Mouse (Mus musculus) T-helper 17 cell (primary cell): ENCODE measurements around the gene Ifih1.

Experiments used
- in situ Hi-C, 2 experiments: fragments of 300-600 bp; cut with MboI, MseI; formaldehyde crosslinking; loops; 1 replicate in 1 of 2; 2 replicates in 1 of 2; pipeline ENCODE4 v1.15.1; 2025; ENCODE audit warnings: high pct_unique_total_duplicates in 2 of 2

Ifih1 gene

DNA sequence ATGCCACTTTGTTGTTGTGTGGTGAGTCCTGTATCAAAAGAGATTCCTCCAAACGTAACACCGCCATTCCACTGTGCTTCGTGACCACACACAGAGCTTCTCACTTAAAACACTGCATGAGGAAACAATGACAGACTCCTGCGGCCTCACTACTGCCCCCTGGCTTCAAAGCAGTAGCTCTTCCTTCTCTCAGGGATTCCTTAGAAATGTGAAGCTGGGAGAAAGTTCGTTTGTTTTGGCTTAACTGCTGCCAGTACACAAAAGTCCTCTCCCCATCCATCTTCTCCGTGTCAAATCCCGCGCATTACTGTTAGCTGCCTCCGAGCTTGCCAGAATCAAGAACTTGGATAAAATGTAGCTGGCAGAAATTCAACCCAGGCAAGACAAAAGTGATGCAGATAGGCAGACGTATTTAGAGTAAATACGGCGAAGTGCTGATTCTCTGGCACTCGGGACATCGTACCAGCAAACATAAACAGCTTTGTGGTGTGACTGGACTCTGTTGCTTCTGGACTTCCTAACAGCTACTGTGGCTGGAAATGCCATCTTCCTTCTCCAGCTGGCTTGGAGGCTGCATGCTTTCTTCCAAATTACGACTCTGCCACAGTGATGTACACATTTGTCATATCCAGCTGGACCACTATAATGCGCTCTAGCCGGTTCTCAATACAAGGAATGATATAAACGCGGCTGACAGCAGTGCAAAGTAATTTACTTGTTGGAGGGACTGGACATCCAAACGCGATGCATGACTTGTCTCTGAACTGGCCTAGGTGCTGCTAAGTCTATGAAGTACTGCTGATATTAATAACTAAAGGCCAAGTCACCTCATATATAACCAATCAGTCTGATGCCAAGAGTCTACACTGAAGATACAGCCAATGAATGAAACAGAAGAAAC, 2.4 kb downstream of the Ifih1 start:
- in situ Hi-C loops = loop anchor here (10.0 to 25.0 kb wide), 2 partner anchors 249 to 831 kb away; partner anchors contain the start of gene Tbr1 (in 1 of the 2)

DNA sequence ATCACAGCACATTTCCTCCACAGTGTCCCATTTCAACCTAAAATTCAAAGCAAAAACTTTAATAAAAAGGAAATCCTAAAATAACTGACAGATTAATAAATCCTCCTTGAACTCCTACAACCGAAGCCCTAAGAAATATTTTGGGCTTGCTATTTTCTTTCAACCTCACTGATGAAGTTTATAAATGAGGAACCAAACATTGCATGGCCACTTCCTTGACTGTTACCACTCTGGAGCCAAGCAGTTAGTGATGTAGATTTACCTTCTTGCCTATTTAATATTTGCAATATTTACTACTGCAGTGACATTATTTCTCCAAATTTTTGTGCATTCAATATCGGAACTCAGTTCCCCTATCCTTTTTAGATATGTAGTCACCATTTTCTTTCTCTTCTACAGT, 6.2 kb downstream of the Ifih1 start:
- in situ Hi-C loops = loop anchor here (5.0 to 25.0 kb wide), 3 partner anchors 245 to 828 kb away; partner anchors contain the start of gene Tbr1 (in 1 of the 2)

DNA sequence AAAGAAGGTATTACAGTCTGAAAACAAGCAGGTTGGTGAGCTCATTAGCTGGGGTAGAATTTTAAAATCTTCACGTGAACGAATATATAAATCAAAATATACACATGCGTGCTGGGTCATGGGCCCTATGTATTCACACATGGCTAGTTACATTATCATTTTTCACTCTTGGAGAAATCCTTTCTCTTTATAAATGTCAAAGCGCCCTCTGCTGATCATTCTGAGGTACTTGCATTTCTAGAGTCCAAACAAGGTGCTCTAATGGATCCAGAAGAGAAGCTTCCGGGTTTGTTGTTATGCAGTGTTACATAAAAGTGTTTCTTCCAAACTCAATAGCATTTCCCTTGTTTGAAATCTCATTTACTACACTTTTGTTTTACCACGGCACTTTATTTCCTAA, 15.6 kb downstream of the Ifih1 start:
- in situ Hi-C loops = loop anchor here in 1 of 2 experiments (25.0 kb wide), 1 partner anchor 818 kb away; the partner anchor contains the start of gene Tbr1

DNA sequence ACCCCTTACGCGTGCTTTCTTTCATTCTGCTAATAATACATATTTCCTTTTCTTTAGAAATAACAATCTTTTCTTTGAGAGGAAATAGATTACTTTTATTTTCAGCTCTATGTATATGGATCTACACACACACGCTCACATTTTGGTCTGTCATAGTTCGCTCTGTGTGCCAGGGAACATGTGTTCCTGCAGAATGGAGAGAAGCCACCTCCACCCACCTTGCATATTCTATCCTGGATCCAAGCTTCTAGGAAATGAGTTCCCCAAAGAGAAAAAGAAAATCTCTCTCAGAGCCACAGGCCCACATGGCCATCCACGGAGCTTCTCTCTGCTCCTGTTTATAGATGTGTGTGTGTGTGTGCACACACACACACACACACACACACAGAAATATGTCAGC, 17.7 kb downstream of the Ifih1 start:
- in situ Hi-C loops = loop anchor here (5.0 to 25.0 kb wide), 4 partner anchors 166 to 816 kb away; partner anchors contain the start of gene Tbr1 (in 1 of the 2)

DNA sequence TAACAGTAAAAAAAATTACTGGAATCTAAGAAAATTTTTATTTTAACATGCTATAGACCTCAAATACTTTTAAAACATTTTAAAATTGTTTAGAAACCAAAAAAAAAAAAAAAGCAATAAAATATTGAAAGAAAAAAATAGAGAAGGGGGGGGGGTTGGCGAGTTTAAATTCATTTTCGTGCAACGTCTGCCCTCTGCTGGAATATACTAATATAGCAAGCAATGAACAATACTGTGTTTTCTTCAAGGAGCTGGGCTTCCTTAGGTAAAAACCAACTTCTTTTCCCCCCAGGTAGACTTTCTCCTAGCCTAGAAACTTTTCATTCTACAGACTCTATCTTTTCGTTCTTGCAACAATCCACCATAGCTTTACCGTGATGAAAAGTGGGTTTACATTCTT, 18.3 kb downstream of the Ifih1 start:
- in situ Hi-C loops = loop anchor here (5.0 to 25.0 kb wide), 4 partner anchors 165 to 815 kb away; partner anchors contain the start of gene Tbr1 (in 1 of the 2)

DNA sequence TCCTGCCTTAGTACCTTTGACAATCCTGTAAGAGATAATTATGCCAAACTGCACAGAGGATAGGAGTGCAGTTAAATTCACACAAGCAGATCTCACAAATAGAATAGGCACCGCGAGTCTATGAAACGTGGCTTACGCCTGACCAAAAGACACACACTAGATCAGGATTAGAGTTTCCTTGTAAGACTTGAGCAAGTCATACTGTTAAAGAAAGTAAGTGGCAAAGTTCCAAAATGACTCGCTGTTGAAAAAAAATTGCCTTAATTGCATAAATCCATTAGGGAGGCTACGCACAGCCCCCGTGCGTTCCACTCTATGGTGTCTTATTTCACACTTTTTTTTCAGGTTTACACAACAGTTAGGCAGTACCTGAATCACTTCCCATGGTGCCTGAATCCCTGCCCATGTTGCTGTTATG, 23.0 kb downstream of the Ifih1 start:
- in situ Hi-C loops = loop anchor here in 1 of 2 experiments (5.0 kb wide), 1 partner anchor 161 kb away; no protein-coding TSS in a partner anchor

DNA sequence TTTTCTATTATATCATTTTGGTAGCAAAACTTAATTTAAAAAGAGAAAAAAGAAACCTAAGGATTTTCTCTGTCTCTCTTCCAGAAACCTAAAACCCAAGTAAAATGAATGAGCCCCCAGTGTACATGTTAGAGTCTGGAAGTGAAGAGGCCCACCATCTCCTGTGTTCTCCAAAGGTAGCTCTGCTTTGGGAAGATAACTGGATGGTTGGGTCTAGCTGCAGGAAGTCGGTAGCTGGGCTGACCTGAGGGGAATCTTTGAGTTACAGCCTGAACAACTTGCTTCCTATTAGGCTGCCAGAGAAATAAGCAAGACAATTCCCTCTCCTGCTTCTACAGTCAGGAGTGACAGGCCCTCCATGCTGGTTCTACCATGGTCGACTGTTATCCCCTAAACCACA, 26.4 kb downstream of the Ifih1 start:
- in situ Hi-C loops = loop anchor here in 1 of 2 experiments (5.0 kb wide), 1 partner anchor 157 kb away; no protein-coding TSS in a partner anchor

DNA sequence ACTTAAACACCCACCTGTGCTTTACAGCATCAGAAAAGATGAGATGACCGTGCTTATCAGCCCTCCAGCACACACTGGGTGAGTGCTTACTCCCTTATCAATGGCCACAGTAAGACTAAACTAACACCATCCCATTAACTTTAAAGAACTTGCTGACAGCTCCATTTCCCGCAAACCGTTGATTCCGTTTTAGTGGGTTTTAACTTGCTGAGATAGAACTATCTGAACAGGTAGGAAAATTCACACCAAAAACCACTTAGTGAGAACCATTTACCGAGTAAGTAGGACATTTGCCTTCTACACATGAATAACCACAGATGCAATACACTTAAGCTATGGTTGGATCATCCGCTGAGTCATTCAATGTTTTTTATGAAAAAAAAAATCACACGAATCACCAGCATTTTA, 27.1 kb downstream of the Ifih1 start:
- in situ Hi-C loops = no loop called here

DNA sequence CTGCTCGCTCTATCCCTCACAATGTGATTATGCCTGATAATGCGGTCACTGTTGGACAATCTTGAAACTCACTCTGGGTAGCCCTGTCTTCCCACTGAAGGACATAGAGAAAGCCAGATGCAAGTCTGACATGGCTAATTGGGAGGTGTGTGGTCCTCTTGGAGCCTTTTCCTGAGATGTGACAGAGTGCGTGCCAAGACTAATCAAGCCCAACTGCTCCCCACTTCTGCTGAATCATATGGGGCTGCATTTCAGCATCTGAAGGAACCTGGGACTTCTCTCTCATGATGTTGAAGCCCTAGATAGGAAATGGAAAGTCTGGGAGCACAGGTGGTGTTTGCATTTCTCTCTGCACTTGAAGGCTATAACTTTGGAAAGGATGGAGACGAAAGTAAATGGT, 32.9 kb downstream of the Ifih1 start:
- in situ Hi-C loops = no loop called here

DNA sequence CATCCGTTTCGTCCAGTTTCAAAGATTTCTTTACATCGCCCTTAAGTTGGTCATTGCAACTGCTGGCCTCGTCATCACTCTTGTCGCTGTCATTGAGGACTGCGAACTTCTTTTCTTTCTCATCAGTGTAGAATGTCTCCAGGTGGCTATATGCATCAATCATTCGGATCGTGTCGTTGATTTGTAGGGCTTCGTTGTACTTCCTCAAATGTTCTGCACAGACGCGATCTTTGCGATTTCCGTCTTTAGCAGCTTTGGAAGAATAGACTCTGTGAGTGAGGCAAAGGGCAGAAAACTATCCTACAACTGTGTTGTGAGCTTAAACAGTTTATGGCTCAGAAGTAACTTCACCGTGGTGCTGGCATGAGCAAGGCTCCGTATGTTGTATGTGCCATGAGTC, 39.9 kb downstream of the Ifih1 start:
- in situ Hi-C loops = no loop called here

DNA sequence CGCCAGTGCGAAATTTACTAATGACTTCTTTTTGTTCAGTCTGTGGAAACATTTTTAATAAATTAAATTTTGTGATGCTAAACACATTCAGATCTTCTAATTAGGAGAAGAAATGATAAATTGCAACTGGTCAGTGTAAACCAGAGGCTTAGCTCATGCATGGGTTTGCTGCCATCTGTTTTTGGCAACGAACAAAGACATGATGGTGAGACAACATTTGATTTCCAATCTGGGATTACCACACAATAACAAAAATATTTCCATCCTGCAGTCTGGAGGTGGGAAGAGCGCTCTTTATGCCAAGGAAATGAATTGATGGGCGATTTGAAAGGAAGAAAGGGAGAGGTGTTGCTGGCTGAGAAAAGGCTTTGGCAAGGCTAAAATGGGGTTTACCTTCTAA, 42.5 kb downstream of the Ifih1 start:
- in situ Hi-C loops = no loop called here

DNA sequence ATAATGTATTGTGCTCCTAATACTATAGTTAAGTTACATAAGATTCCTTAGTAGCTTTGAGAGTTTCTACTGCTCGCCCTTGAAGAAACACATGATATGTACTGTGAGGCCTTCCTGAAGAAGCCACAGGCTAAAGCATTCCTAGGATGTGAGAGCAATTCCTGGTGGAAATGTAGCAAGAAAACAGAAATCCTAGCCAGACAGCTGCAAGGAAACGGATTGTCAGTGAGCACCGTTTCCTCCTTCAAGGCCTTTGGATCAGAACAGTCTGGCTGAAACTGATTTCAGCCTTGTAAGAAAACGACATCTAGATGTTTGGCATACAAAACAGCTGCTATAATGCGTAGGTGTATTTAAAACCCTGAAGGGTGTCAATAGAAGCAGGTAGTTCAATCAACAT, 49.5 kb downstream of the Ifih1 start:
- in situ Hi-C loops = no loop called here

DNA sequence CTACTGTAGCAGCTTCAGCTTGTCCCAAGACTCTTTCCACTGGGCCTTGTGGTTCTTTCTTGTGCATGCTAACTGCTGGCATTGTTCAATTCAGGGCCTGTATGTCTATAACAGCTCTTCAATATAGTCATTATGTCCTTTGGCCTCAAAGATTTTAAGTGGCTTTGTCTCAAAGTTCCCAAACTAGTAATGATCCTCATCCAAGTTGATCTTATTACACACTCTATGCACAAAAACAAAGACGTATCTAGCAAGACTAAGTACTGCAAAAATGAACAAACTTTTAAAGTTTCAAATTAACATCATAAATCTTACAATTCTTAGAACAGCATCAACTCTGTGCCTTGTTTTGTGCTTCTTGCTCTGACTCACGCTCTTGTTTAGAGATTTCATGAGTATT, 51.6 kb downstream of the Ifih1 start:
- in situ Hi-C loops = no loop called here

DNA sequence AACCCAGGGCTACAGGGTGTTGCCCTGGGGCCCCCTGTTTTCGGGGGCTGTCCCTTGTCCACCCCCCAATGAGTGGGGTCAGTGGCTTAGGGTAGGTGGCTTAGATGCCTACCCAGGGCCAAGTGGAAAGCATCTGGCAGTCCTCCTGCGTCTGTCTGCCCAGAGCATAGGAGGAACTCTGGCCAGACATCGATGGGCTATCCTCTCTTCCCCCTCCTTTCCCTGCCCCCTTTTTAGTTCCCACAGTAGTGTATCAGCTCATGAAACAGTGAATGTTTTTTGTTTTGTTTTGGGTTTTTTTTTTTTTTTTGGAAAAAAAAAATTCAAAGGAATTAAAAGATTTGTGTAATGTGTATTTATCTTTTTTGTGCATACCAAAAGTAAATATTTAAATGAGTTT, 54.5 kb downstream of the Ifih1 start:
- in situ Hi-C loops = no loop called here

DNA sequence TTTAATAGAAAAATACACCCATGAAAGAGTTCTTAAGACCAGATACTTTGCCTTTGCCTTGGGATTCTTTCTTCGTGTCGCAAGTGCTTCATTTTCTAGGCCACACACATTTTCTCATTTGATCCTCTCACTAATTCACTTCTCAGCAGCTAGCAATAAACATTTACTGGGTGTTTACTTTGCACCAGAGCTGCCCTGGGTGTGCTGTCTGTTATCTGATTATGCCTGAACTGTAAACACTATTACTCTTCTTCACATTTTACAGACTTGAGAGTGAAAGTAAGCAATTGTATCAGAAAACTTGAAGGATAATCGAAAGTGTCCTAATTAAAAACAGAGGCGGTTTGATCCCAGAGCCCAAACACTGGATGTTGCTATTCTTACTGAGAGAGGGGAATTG, 56.7 kb downstream of the Ifih1 start:
- in situ Hi-C loops = no loop called here

DNA sequence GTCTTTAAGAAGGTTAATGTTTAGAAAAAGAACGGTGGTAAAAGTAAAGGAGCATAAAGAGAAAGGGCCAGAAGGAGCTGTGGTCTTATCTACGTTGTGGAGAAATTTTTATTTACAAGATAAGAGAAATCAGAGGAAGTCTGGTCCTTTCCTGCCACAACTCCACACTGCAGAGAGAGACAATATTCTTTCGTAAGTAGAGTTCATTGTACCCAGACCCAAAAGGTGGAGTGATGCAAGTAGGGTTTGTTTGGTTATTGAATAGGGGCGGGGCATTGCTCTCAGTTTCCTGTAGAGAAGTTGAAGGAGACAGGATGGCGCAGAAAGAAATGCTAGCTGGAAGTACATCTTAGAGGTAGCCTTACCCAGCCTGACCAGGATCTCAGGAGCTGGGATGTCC, 60.3 kb downstream of the Ifih1 start:
- in situ Hi-C loops = no loop called here

DNA sequence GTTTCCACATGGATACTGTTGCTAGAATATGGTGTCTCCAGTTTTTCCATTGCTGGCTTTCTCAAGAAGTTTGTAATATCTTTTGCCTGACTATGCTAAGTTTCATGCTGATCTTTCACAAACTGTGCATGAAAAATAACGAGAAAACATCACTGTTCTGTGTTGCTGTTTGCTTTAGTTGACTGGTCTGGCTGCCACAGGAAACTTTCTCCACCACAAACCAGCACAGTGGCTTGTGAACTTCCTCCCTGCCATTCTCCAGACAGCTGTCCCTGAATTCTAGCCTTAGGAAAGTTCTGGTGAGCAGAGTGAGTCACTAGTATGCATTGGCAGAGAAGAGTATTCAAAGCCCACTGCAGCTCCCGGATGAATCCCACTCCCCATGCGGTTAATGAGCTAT, 71.1 kb downstream of the Ifih1 start:
- in situ Hi-C loops = no loop called here

DNA sequence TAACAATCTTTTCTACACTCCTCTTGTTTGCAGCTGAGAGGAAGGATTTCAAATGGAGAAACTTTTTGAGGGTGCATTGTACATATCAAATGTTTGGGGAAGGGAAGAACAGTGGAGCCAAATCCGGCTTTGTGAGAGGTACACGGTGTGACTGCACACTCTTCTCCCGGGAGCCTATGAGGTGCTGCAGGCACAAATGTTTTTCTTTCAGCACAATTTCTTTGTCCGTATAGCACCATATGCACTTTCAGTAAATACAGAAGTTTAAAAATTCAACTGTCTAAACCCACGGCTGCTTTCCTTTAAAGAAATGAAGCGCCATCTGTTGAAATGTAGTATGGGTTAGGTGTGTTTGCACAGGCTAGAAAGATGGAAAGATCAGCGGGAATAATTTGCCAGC, 71.8 kb downstream of the Ifih1 start:
- in situ Hi-C loops = no loop called here

DNA sequence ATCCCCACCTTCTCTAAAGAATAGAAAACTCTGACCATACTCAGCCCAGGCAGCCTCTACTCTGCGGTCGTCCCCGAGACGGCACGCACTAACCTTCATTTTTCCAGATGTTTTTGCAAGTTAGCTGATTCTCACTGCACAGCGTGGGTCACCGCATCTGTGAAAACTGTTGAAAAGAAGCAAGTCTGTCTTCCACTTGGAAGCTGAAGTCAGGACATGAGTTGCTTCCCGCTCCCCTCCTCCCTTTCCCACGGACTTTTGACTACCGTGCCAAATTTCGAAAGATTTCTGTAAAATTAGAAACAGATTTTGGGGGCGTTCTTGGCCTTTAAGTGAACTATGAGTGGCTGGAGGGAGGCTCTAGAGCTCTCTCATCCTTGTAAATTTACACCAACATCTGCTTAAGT, 72.3 kb downstream of the Ifih1 start, which contains the start of gene Fap:
TSS of gene Fap (minus strand) at position 323 of the 407 bp plus-strand sequence.
- in situ Hi-C loops = no loop called here

DNA sequence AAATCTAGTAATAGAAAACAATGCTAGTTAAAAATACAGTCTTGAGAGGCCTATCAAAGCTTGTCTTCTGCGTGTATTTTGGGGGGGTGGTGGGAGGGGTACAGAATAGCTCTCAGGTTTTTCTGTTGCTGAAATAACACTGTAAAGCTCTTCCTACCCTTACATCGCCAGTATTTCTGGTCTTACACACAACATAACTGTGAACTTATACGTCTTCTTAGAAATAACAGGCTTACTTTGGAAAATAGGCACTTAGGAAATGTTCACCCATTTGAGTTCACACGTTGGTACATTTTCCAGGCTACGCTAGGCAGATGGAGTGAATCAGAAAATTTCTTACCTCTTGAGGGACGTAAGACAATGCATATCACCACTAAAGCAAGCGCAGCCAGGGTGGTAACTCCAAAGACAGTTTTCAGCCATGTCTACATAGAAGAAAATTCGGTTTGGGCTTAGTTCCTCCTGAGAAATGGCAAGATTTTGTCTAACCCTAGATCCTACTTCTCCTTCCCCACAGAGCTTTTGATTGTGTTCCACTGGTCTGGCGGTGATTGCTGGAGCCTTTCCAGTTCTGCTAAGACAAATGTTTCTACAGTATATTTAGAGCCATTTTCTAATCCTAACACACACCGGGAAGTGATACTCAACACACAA, 72.8 kb downstream of the Ifih1 start:
- in situ Hi-C loops = no loop called here

DNA sequence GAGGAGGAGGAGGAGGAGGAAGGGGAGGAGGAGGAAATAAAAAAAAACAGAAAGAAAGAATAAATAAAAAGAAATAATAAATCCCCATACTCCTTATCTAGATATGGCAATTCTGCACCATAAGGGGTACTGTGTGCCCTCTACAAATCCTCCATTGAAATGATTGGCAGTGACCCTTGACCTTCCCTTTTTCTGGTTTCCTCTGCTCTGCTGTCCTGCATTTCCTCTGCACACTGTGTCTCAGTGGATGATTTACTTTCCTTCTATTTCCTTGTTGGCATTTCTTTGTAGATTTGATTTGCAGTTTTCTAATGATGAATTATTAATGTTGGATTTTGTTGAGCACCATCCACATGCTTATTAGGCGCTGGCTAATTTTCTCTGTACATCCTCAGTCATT, 81.4 kb downstream of the Ifih1 start:
- in situ Hi-C loops = no loop called here
